Mouse (Mus musculus) Patski (cell line): ENCODE measurements around the gene Tmem132b. TPM values are rescaled to one million over a fixed set of nuclear protein-coding genes. Genes with fewer than 3 reads are reported as not detected.
"Not testable (repeated sequence)": the region's sequence is repeated elsewhere in the genome, so short reads cannot be mapped to it uniquely, and the experiment has no call there.

Experiments
- ATAC-seq: fragments of 100-300 bp; one replicate; pipeline ENCODE4 v1.8.0; 2021
- CTCF ChIA-PET: fragments of 350-600 bp; sonication (Branson Sonifier 250); formaldehyde crosslinking; loops from one replicate; lab custom pipeline; 2022; ENCODE audit warnings: inconsistent platforms; lab: Charles Lee
- POLR2A ChIA-PET: fragments of 350-600 bp; sonication (Branson Sonifier 250); formaldehyde crosslinking; loops from one replicate; lab custom pipeline; 2022; ENCODE audit warnings: antibody characterized with exemption, inconsistent platforms; lab: Charles Lee
- DNase-seq: peaks from one replicate; pipeline ENCODE4 v3.0.0-alpha.2; 2011; ENCODE audit warnings: low read depth, low spot score
- H3K27me3 ChIP-seq: fragments of 371-371 bp; one replicate; pipeline ENCODE4 v1.5.1; 2021
- CTCF ChIP-seq: fragments of 100-300 bp; IDR thresholded peaks from one replicate; pipeline ENCODE4 v1.5.1; 2021
- in situ Hi-C: fragments of 300-500 bp; cut with MboI; formaldehyde crosslinking; loops from 3 replicates; pipeline ENCODE4 v1.11.1; 2018; ENCODE audit warnings: low pct_unique_long_range_greater_than_20kb, mixed read lengths
- polyA plus RNA-seq: library from polyadenylated mRNA; unstranded; gene quantifications from one replicate; pipeline ENCODE4 v1.2.3, GENCODE M21; 2021

Tmem132b gene
- polyA plus RNA-seq, result not detected

GRCm38 (mm10) chr5:125531634-125532033 is at the start of gene Tmem132b:
Gene Tmem132b (plus strand): TSS chr5:125531774.
- DNase-seq (no peak), ATAC-seq (no peak)
- peaks cover 45% of the 10 kb centered on the region for H3K27me3 ChIP-seq
- in situ Hi-C loops, result loop anchor here (25.0 kb wide), 1 partner anchor 431 kb away; no protein-coding TSS in a partner anchor
- no peak for TF ChIP-seq CTCF
- CTCF ChIA-PET, result no interaction called here
- POLR2A ChIA-PET, result no interaction called here

- ATAC-seq, result no peak
Measured at GRCm38 (mm10) chr5:125482474-125482873, 49.1 kb upstream of the Tmem132b start.

GRCm38 (mm10) chr5:125483712-125484611 is 47.6 kb upstream of the Tmem132b start:
- DNase-seq (no peak), ATAC-seq (no peak)
- CTCF ChIA-PET, result no interaction called here
- no peak for TF ChIP-seq CTCF
- in situ Hi-C loops, result no loop called here
- POLR2A ChIA-PET, result no interaction called here
- no peaks in the 10 kb centered on the region for H3K27me3 ChIP-seq

More at GRCm38 (mm10) chr5:125482474-125482873, 49.1 kb upstream of the Tmem132b start:
- CTCF ChIA-PET, result interaction anchor here (1.9 kb wide), 1 partner anchor 15 kb away, joined by 6 read pairs; no protein-coding TSS in a partner anchor
- H3K27me3 ChIP-seq, result no peaks in the 10 kb centered on the region
- no peak for TF ChIP-seq CTCF
- DNase-seq, result no peak
- in situ Hi-C loops, result no loop called here
- POLR2A ChIA-PET, result no interaction called here

- ChIA-PET POLR2A (interaction anchor here (1.3 kb wide), 1 partner anchor 10 kb away, joined by 5 read pairs; the partner anchor contains the start of gene Aacs), CTCF (interaction anchor here (1.3 to 4.4 kb wide), 2 partner anchors 13 to 73 kb away, joined by 3 to 36 read pairs; no protein-coding TSS in a partner anchor)
- in situ Hi-C loops, result no loop called here
- no peak for TF ChIP-seq CTCF
- DNase-seq (no peak), ATAC-seq (no peak)
- H3K27me3 ChIP-seq, result no peaks in the 10 kb centered on the region
Measured at GRCm38 (mm10) chr5:125485031-125485778, 46.4 kb upstream of the Tmem132b start.

- in situ Hi-C loops, result no loop called here
- CTCF ChIA-PET, result interaction anchor here (1.3 to 4.4 kb wide), 2 partner anchors 12 to 74 kb away, joined by 3 to 36 read pairs; no protein-coding TSS in a partner anchor
- DNase-seq (no peak), ATAC-seq (no peak)
- POLR2A ChIA-PET, result interaction anchor here (1.3 kb wide), 1 partner anchor 11 kb away, joined by 5 read pairs; the partner anchor contains the start of gene Aacs
- no peak for TF ChIP-seq CTCF
- H3K27me3 ChIP-seq, result no peaks in the 10 kb centered on the region
Measured at GRCm38 (mm10) chr5:125486088-125486487, 45.5 kb upstream of the Tmem132b start.

- no peak for DNase-seq
- ChIA-PET CTCF (interaction anchor here (0.7 to 4.4 kb wide), 10 partner anchors 10 to 105 kb away, joined by 3 to 36 read pairs (median 7); partner anchors contain the start of gene Bri3bp), POLR2A (interaction anchor here (0.9 to 1.1 kb wide), 3 partner anchors 28 to 76 kb away, joined by 3 to 4 read pairs (median 3); no protein-coding TSS in a partner anchor)
- TF ChIP-seq CTCF, result no peak
- H3K27me3 ChIP-seq, result no peaks in the 10 kb centered on the region
- peak; percentile 37 for ATAC-seq
- in situ Hi-C loops, result no loop called here
Measured at GRCm38 (mm10) chr5:125487375-125488115, 44.0 kb upstream of the Tmem132b start.

- POLR2A ChIA-PET, result interaction anchor here (0.5 to 1.1 kb wide), 3 partner anchors 29 to 75 kb away, joined by 3 read pairs; no protein-coding TSS in a partner anchor
- ATAC-seq, result peak; percentile 86
- DNase-seq, result no peak
- TF ChIP-seq CTCF, result peak; percentile 90
- CTCF ChIA-PET, result interaction anchor here (0.6 to 4.4 kb wide), 14 partner anchors 10 to 121 kb away, joined by 3 to 36 read pairs (median 4); partner anchors contain the start of gene Aacs
- H3K27me3 ChIP-seq, result no peaks in the 10 kb centered on the region
- in situ Hi-C loops, result no loop called here
Measured at GRCm38 (mm10) chr5:125488116-125488455, 43.5 kb upstream of the Tmem132b start.

DNA sequence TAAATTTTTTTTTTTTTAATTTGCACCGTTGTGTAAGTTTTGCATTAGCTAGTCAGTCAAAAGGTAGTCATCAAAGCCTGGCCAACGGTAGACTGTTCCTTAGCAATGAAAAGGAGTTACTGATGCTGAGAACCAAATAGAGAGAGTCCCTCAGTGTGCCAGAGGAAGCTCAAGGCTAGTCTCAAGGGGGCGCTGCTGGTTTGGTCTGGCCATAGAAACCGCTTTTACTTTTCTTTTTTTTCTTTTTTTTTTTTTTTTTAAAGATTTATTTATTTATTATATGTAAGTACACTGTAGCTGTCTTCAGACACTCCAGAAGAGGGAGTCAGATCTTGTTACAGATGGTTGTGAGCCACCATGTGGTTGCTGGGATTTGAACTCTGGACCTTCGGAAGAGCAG is 42.6 kb upstream of the Tmem132b start:
- H3K27me3 ChIP-seq, in situ Hi-C loops, ATAC-seq, DNase-seq: not testable (repeated sequence)
- CTCF ChIA-PET, result interaction anchor here (0.8 to 4.4 kb wide), 9 partner anchors 9 to 122 kb away, joined by 3 to 36 read pairs (median 8); partner anchors contain the start of gene Aacs
- POLR2A ChIA-PET, result interaction anchor here (0.9 kb wide), 1 partner anchor 105 kb away, joined by 5 read pairs; no protein-coding TSS in a partner anchor

DNA sequence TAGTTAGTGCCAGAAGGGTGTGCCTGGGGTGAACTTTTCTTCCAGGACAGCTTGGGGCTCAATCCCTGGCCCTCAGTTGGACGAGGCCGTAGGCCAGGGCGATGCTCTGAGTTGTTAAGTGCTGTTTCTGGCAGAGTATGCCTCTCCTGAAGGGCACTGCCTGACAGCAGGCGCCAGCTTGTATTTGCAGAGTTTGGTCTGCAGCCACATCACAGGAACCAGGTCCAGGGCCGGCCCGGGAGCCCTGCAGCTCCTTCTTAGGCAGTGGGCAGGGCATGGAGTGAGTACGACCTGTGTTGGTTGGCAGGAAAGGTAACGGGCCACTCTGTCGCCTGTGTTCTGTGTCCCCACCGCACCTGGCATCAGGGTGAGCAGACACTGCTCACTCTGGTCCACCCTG is 40.5 kb upstream of the Tmem132b start:
- H3K27me3 ChIP-seq, result no peaks in the 10 kb centered on the region

More for the DNA sequence above, 40.5 kb upstream of the Tmem132b start:
- in situ Hi-C loops, result no loop called here
- no peak for TF ChIP-seq CTCF
- DNase-seq (no peak), ATAC-seq (no peak)
- POLR2A ChIA-PET, result no interaction called here
- CTCF ChIA-PET, result interaction anchor here (1.4 to 2.7 kb wide), 3 partner anchors 19 to 77 kb away, joined by 3 to 9 read pairs (median 3); no protein-coding TSS in a partner anchor
